Mouse (Mus musculus): ENCODE measurements around the gene Egflam.

- TF ChIP-seq CHD2 (IDR thresholded peaks at IDR 0.05; ENCODE audit: low read depth, low read length) = no peak
- TF ChIP-seq ZNF384 (IDR thresholded peaks at IDR 0.05; ENCODE audit: low read depth, low read length) = no peak
These were observed 108.2 kb downstream of the Egflam start for GRCm38 (mm10) chr15:7290003-7290402.

Measured in ES-E14 (cell line).